Mouse (Mus musculus): ENCODE results near the gene Ubash3a.

- TF ChIP-seq CTCF (IDR thresholded peaks at IDR 0.05; ENCODE audit: insufficient read depth, low read length) = no peak
- TF ChIP-seq POLR2A (IDR thresholded peaks at IDR 0.05; ENCODE audit: borderline replicate concordance, extremely low read depth, low read depth, low read length) = no peak
Observed at GRCm38 (mm10) chr17:31216068-31216955, 8.6 kb downstream of the Ubash3a start.

All from lung, adult 2 months (tissue).